Mouse (Mus musculus): ENCODE measurements around the gene Rassf2. TPM values are rescaled to one million over a fixed set of nuclear protein-coding genes. Genes with fewer than 3 reads are reported as not detected.
A peak's percentile ranks its signal among the peaks of the same experiment; 100 is the strongest.

Rassf2 gene
- total RNA-seq, 2 experiments from 2014 or later, result 3.5 to 6.8 TPM

DNA sequence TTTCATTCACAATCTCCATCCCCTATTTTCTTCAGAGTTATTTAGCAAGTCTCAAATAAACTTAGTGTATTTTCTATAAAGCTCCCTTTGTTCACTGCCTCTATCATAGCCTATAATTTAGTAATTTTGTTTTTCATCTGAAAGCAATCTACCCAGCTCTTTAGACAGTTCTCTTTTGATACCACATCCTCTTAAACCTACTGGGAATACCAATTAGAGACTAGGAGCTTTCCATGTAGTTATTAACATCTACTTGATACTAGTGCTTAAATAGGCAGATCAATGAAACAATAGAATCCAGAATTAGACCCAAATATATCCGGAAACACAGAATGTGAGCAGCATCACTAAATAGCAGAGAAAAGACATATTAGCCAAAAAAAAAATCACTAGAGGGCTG lies 14.0 kb downstream of the Rassf2 start:
- no peak overlapping the region for H3K27ac ChIP-seq
- no peak for DNase-seq
- no peak overlapping the region for H3K4me3 ChIP-seq
- TF ChIP-seq CTCF (IDR thresholded peaks at IDR 0.05), result no peak
- intact Hi-C loops (cut with DNase I), result no loop called here

DNA sequence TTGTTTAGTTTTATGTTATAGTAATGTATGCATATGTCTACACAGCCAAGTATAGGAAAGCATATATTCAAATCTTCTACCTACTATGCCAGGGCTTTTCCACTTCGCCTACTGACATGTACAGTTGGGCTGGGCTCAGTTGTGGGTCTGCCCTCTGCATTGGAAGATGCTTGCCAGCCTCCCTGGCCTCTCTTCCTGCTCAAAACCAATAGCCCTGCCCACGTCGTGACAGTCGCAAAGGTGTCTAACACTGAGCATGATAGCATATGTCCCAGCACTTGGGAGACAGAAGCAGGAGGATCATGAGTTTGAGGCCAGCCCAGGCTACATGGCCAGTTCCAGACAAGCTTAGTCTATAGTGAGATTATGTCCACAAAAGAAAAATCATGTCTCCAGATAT lies 16.9 kb downstream of the Rassf2 start:
- intact Hi-C loops (cut with DNase I), result no loop called here
- no peak for DNase-seq
- no peak for TF ChIP-seq CTCF (IDR thresholded peaks at IDR 0.05)
- H3K4me3 ChIP-seq, result no peak overlapping the region
- H3K27ac ChIP-seq, result no peak overlapping the region

DNA sequence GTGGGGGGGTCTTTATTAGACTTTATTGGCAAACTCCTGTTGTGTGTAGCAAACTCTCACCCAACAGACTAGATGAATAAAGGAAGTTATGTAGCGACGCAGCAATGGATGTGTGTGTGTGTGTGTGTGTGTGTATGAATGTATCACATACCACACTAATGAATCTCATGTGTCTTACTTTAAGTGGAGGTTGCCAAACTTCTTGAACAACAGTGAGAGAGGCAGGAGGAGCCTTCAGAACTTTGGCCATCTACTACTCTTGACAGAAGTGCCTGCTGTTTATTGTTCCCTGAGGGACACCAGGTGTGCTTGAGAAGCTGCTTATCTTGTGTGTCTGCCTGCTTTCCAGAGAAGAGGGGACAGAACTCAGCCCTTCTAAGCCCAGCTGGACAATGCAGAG lies 19.3 kb downstream of the Rassf2 start:
- TF ChIP-seq CTCF (IDR thresholded peaks at IDR 0.05), result no peak
- no peak overlapping the region for H3K4me3 ChIP-seq
- no peak for DNase-seq
- no peak overlapping the region for H3K27ac ChIP-seq
- intact Hi-C loops (cut with DNase I), result no loop called here

DNA sequence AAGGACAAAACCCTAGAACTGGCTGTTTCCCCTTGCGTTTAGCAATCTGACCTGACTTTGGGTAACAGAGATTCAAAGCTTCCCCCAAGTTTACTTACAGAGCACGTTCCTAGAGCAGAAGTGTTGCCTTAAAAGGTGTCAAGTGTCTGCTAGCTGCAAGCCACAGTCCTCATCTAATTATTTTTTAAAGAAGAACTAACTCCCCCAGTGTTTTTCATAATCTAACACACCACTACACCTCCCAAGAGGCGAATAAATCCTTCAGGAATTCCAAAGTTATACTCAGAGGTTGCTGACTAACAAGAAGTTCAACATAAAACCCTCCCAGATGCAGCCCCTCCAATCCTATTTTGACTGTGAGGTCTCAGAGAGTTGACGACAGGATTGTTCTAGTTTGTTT lies 21.9 kb downstream of the Rassf2 start:
- 0 out of 2 replicates have a peak overlapping the region, but pooled peaks have one; percentile 8 for H3K27ac ChIP-seq
- TF ChIP-seq CTCF (IDR thresholded peaks at IDR 0.05), result no peak
- intact Hi-C loops (cut with DNase I), result no loop called here

DNA sequence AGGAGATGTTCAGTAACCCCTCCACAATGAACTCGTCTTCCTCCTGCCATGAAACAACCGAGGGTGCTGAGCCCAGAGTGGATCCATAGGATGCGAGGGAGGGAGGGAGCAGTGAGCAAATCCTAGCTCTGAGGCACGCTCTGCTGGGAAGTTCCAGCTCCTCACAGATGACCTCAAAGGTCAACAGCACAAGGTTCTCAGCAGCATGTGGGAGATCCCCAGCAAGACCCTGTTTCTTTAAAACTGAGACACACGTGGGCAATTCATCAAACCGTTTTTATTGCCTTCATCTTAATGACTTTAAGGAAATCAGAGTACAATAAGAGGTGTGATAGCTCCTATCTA lies 22.6 kb downstream of the Rassf2 start:
- intact Hi-C loops (cut with DNase I), result no loop called here
- Histone ChIP-seq H3K27ac (peak overlapping the region; percentile 77), H3K4me3 (no peak overlapping the region)
- no peak for TF ChIP-seq CTCF (IDR thresholded peaks at IDR 0.05)
- DNase-seq, result no peak

More for the DNA sequence above, 21.9 kb downstream of the Rassf2 start:
- no peak for DNase-seq
- no peak overlapping the region for H3K4me3 ChIP-seq

DNA sequence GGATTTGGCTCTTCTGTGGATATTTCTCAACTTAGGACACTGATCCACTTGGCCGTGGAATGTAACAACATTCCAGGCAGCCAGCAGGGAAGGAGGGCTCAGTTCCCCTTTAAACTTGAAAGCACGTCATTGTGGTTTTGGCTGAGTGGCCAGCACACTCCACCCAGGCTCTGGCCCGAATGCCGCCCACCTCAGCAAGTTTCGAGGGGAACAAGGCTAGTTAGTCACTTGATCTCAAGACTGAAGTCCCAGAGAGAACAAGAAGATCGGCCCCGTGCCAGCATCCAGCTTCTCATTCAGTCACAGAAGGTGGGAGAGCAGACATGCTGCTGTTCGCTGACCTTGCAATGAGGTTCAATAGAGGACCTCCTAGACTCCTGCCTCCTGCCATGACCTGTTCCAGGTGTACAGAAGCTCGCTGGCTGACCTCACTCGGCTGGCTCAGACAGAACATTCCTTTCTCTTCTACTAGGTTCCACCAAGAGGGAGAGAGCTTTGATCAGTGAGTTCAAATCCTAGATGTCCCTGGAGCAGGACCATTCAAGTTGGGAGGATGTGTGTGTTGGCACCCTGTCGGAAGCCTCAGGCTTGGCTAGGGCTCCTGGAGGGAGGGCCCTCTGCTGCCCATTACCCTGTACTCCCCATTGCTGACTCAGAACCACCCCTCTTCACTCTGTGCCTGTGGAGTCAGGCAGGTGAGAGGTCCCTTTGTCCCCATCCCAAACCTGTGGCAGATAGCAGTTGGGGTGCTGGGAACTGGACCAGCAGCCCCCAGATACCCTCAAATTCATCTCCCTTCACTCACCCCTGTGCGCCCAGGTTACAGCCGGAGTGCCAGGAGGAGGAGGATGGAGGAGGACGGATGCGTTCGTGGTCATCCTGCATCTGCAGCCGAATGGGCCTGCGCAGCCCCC lies 23.2 kb downstream of the Rassf2 start:
- peak; percentile 92 for DNase-seq
- Histone ChIP-seq H3K4me3 (peak overlapping the region; percentile 11; the same call in 1 of the 2 replicates), H3K27ac (peak overlapping the region; percentile 77)
- intact Hi-C loops (cut with DNase I), result loop anchor here (1.0 kb wide), 1 partner anchor 36 kb away; no protein-coding TSS in a partner anchor
- TF ChIP-seq CTCF (IDR thresholded peaks at IDR 0.05), result no peak

DNA sequence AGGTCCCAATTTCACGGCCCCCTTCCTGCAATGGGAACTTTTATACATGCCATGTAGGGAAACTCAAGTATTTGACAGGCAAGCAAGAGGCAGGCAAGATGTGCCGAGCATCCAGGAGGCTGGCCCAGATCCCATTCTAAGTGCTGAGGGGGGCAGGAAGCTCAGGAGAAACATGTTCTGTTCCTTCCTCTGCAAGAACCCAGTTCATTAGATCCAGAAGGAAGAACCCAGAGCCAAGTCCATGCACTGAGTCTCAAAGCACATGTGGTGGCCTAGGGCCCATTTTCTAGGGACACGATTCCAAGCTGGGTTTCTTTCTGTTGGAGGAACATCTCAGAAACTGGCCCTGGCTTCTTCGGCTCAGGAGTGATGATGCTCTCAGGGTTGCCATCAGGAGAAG lies 24.6 kb downstream of the Rassf2 start:
- intact Hi-C loops (cut with DNase I), result no loop called here
- TF ChIP-seq CTCF (IDR thresholded peaks at IDR 0.05), result no peak
- Histone ChIP-seq H3K27ac (peak overlapping the region; percentile 77), H3K4me3 (no peak overlapping the region)
- DNase-seq, result peak; percentile 46

DNA sequence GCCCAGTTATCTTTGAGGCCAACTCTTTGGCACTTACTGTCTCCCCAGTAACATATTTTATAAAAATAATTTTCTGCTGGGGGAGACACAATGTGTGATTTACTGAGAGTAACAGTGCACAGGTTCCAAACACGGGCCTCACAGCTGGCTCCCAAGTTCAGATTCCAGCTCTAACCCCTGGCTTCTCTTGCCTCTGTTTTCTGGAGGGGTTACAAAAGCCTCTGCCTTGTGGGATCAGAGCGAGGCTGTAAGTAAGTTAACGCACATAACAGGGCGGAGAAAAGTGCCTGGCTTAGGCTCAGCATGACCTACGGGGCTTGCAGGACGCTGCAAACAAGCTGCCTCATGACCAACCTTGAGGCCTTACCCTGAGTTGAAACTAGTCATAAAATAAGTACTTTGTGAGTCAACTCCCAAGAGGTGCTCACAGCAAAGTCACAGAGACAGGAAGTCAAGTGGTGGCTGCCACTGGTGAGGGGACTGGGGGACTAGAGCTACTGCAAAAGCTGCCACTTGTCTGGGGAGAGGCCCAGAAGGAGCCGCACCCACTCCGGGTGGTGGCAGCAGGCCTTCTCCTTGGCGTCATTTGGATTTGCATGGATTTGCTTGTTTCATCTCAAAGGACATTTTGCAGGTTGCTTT lies 25.4 kb downstream of the Rassf2 start:
- intact Hi-C loops (cut with DNase I), result no loop called here
- Histone ChIP-seq H3K27ac (peak overlapping the region; percentile 77), H3K4me3 (no peak overlapping the region)
- no peak for TF ChIP-seq CTCF (IDR thresholded peaks at IDR 0.05)
- DNase-seq, result no peak

DNA sequence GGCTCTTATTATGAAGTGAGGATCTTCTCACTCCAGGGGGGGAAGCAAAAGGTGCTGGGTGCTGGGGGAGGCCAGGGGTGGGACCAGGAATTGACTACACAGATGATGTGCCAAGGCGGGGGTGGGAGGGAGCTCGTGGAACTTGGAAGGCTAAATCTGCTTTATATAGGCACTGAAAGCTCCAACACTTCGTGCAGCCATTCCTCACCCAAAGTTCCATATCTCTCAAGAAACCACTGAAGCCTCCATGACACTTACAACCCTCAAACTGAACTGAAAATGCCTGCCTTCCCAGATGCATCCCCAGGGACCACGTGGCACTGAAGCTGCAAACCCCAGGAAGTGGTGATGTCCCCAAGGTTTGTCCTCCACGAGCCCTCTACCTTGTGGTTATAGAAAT lies 26.1 kb downstream of the Rassf2 start:
- intact Hi-C loops (cut with DNase I), result no loop called here
- TF ChIP-seq CTCF (IDR thresholded peaks at IDR 0.05), result no peak

DNA sequence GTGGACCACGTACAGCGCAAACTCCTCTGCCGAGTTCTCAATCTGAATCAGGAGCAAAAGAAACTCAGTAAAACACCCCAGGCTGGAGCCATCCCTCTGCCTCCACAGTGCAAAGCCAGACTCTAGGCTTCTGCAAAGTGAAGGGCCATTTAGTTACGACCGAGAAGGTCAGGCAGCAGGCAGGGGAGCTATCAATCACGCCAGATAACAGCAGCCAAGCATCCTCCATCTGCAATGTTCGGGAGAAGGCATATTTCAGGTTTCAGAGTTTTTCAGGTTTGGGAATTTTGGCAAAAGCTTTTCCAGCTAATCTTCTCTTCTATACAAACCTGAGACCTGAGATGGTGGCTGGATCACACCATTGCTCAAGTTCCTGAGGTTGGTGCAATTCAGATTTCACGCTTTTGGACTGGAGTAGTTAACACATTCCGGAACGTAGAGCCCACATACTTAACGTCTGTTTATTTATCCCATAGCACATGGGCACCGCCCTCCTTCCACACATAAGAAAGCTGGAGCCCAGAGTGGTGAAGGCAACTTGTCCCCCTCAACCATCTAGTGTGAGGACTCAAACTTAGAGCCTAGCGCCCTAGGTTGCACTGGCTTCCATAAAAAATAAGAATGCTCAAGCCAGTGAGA lies 28.2 kb downstream of the Rassf2 start:
- TF ChIP-seq CTCF (IDR thresholded peaks at IDR 0.05), result no peak
- Histone ChIP-seq H3K4me3 (no peak overlapping the region), H3K27ac (no peak overlapping the region)
- DNase-seq, result no peak
- intact Hi-C loops (cut with DNase I), result no loop called here

More for the DNA sequence above, 26.1 kb downstream of the Rassf2 start:
- DNase-seq, result no peak
- H3K27ac ChIP-seq, result peak overlapping the region; percentile 77; the same call in 1 of the 2 replicates
- H3K4me3 ChIP-seq, result no peak overlapping the region

DNA sequence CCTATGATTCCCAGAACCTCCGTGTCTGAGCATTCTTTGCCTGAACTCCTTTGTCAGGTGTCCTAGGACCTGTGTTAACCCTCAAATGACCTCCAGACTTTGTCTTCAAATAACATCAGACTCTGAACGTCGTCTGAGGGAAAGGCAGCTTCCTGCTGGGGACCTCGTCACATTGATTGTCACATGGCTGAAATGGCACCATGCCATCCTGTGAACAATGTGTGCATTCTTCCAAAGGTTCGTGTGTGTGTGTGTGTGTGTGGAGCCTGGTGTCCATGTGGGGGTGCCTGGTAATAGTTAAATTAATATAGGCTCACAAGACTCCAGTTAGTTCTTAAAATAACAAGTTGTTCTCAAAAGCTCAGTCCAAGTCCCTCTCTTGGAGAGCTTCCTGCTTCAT lies 32.7 kb downstream of the Rassf2 start:
- no peak for TF ChIP-seq CTCF (IDR thresholded peaks at IDR 0.05)
- intact Hi-C loops (cut with DNase I), result no loop called here

DNA sequence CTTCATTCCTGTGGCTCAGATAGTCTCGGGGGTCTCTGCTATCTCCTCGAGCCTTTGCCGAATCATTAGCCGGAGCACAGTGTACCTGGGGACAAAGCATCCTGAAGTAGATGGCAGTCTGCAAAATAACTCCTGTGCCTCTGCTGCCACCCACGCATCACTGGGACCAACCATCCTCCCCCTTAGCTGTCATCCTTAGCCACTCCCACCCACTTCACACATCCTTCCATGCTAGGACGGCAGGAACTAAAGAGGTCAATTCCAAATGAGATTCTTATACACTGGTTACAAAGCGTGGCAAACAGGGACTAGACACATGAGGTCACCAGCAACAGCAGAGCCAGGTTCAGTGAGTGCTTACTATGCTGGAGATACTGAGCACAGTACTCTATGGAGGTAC lies 33.7 kb downstream of the Rassf2 start:
- Histone ChIP-seq H3K27ac (no peak overlapping the region), H3K4me3 (no peak overlapping the region)
- intact Hi-C loops (cut with DNase I), result no loop called here
- no peak for TF ChIP-seq CTCF (IDR thresholded peaks at IDR 0.05)
- DNase-seq, result no peak

More for the DNA sequence above, 32.7 kb downstream of the Rassf2 start:
- DNase-seq, result no peak
- no peak overlapping the region for H3K27ac ChIP-seq
- H3K4me3 ChIP-seq, result no peak overlapping the region

DNA sequence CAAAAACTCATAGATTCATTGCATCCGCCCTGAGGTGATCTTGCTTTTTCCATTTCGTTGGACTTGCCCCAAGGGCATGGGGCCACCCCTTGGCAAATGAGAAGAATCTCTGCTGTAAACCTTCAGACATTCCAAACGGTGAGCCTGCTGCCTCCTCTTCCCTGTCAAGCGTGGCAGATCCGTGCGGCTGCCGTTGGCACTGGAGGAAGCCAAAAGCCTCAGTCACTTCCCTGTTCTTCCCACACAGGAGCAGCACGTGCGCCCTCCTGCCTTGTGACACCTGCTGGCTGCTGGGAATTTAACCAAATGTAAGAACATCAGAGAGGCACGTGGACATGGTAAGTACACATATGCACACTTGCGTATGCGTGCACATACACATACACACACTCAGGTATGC lies 34.3 kb downstream of the Rassf2 start:
- intact Hi-C loops (cut with DNase I), result no loop called here
- H3K27ac ChIP-seq, result no peak overlapping the region
- TF ChIP-seq CTCF (IDR thresholded peaks at IDR 0.05), result no peak

More for the DNA sequence above, 34.3 kb downstream of the Rassf2 start:
- H3K4me3 ChIP-seq, result no peak overlapping the region
- no peak for DNase-seq

Measured in gastrocnemius, adult 2 months (tissue).